Mouse (Mus musculus) testis, adult 2 months (tissue): ENCODE measurements around the gene Fcho1. TPM values are rescaled to one million over a fixed set of nuclear protein-coding genes. Genes with fewer than 3 reads are reported as not detected.

Experiments
- H3K27ac ChIP-seq: fragments of 200-500 bp; 2 replicates; pipeline ENCODE4 v1.5.1; 2012; ENCODE audit warnings: low read depth, low read length; ENCODE audit not compliant: control insufficient read depth, insufficient read depth
- H3K27me3 ChIP-seq: fragments of 200-500 bp; 2 replicates; pipeline ENCODE4 v1.6.1; 2012; ENCODE audit warnings: mild to moderate bottlenecking, low read length, moderate library complexity; ENCODE audit not compliant: control insufficient read depth, insufficient read depth
- H3K36me3 ChIP-seq: fragments of 200-500 bp; 2 replicates; pipeline ENCODE4 v1.6.1; 2012; ENCODE audit warnings: mild to moderate bottlenecking, low read length; ENCODE audit not compliant: control insufficient read depth, insufficient read depth
- H3K4me1 ChIP-seq: fragments of 200-500 bp; 2 replicates; pipeline ENCODE4 v1.6.1; 2012; ENCODE audit warnings: low read length; ENCODE audit not compliant: control insufficient read depth, insufficient read depth
- H3K4me3 ChIP-seq: fragments of 200-500 bp; 2 replicates; pipeline ENCODE4 v1.5.1; 2012; ENCODE audit warnings: low read depth, mild to moderate bottlenecking, low read length, moderate library complexity, mixed read lengths; ENCODE audit not compliant: control insufficient read depth
- CTCF ChIP-seq: fragments of 200-500 bp; IDR thresholded peaks from 2 replicates; pipeline ENCODE4 v1.5.1; 2012; ENCODE audit warnings: low read depth, mild to moderate bottlenecking, inconsistent platforms, low read length, moderate library complexity; ENCODE audit not compliant: control insufficient read depth, insufficient read depth, insufficient replicate concordance
- POLR2A ChIP-seq: fragments of 200-500 bp; IDR thresholded peaks from 2 replicates; pipeline ENCODE4 v1.6.1; 2012; ENCODE audit warnings: low read depth, mild to moderate bottlenecking, inconsistent platforms, low read length, moderate library complexity; ENCODE audit not compliant: control insufficient read depth
- polyA plus RNA-seq: library from polyadenylated mRNA; depleted of rRNA; stranded (reverse); fragments of >200 nt; gene quantifications from 2 replicates; pipeline ENCODE4 v1.2.3, GENCODE M21; 2012

The Fcho1 gene
- polyA plus RNA-seq, 1 experiment = 2.2 TPM

GRCm38 (mm10) chr8:71675456-71676019 lies 50.0 kb downstream of the Fcho1 start:
- TF ChIP-seq POLR2A (no peak), CTCF (no peak)
- H3K4me1 ChIP-seq = peaks cover 19% of the 10 kb centered on the region
- H3K4me3 ChIP-seq = no peak overlapping the region
- H3K27ac ChIP-seq = no peak overlapping the region
- no peaks in the 10 kb centered on the region; the same call in 1 of the 2 replicates for H3K27me3 ChIP-seq
- H3K36me3 ChIP-seq = no peaks in the 10 kb centered on the region

GRCm38 (mm10) chr8:71674071-71674470 lies 51.4 kb downstream of the Fcho1 start:
- H3K27ac ChIP-seq = no peak overlapping the region
- no peaks in the 10 kb centered on the region for H3K27me3 ChIP-seq
- H3K4me1 ChIP-seq = peaks cover 16% of the 10 kb centered on the region
- no peaks in the 10 kb centered on the region for H3K36me3 ChIP-seq
- TF ChIP-seq CTCF (no peak), POLR2A (no peak)
- no peak overlapping the region for H3K4me3 ChIP-seq

DNA sequence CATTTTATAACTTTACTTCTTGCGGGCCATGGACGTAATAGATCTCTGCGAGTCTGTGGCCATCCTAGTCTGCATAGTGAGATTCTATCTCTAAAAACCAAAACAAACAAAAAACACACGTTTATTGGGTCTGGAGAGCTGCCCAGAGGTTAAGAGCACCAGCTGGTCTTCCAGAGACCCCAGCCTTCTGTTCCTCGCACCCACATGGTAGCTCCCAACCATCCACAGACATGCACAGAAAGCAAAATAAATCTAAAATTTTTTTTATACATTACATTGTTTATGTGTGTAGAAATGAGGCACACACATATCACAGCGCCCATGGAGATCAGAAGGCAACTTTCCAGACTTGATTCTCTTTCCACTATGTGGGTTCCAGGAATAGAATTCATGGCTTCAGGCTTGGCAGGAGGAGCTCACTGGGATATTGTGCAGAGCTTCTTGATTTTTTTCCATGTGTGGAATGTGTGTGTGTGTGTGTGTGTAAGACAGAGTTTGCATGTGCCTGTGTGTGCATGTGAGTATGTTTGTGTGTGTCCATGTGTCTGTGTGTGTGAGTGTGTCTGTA lies 53.3 kb downstream of the Fcho1 start:
- Histone ChIP-seq H3K27me3 (no peaks in the 10 kb centered on the region), H3K36me3 (no peaks in the 10 kb centered on the region), H3K27ac (no peak overlapping the region), H3K4me3 (no peak overlapping the region), H3K4me1 (peaks cover 16% of the 10 kb centered on the region)
- no peak for TF ChIP-seq CTCF
- no peak for TF ChIP-seq POLR2A

DNA sequence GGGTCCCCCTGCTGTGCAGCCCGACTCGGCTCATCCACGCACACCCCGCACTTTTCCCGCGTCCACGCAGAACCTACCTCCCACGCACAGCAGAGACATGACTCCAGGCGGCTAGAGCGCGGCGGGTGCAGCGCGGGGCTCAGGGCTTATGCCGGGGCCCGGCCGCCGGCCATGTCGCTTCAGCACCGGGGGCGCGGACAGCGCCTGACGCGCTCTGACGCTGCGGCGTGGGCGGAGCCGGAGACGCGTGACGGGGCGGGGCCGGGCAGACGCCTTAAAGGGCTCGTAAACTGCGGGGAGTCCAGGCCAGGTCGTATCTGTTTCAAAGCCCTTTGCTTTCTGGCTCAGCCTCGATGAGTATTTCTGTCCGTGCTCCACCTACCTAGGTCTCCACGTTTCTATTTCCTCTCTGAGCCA lies 54.0 kb downstream of the Fcho1 start, which contains the start of gene Unc13a:
Gene Unc13a (minus strand): TSS at position 209 of the 417 bp plus-strand sequence.
- H3K4me1 ChIP-seq = peaks cover 16% of the 10 kb centered on the region

GRCm38 (mm10) chr8:71670621-71671548 lies 54.6 kb downstream of the Fcho1 start:
- H3K27me3 ChIP-seq = no peaks in the 10 kb centered on the region
- no peak overlapping the region for H3K27ac ChIP-seq
- H3K36me3 ChIP-seq = no peaks in the 10 kb centered on the region
- peak overlapping the region; percentile 67 for H3K4me3 ChIP-seq
- peaks cover 19% of the 10 kb centered on the region for H3K4me1 ChIP-seq
- no peak for TF ChIP-seq CTCF
- no peak for TF ChIP-seq POLR2A

More for the DNA sequence above, 54.0 kb downstream of the Fcho1 start, which contains the start of gene Unc13a:
- Histone ChIP-seq H3K4me3 (peak within 1 kb of the TSS; percentile 67), H3K36me3 (no peaks in the 10 kb centered on the region), H3K27me3 (no peaks in the 10 kb centered on the region), H3K27ac (no peak within 1 kb of the TSS)
- no peak for TF ChIP-seq POLR2A
- TF ChIP-seq CTCF = no peak

- H3K27me3 ChIP-seq = no peaks in the 10 kb centered on the region
- no peak for TF ChIP-seq POLR2A
- no peak for TF ChIP-seq CTCF
- peaks cover 18% of the 10 kb centered on the region for H3K4me1 ChIP-seq
- no peaks in the 10 kb centered on the region for H3K36me3 ChIP-seq
- H3K27ac ChIP-seq = no peak overlapping the region
- H3K4me3 ChIP-seq = no peak overlapping the region
These were observed 55.3 kb downstream of the Fcho1 start for GRCm38 (mm10) chr8:71670198-71670597.
